Mouse (Mus musculus) forebrain, embryonic 14.5 days (tissue): ENCODE results near the gene Gm3015. TPM values are rescaled to one million over a fixed set of nuclear protein-coding genes. Genes with fewer than 3 reads are reported as not detected.
"Not testable (repeated sequence)": the region's sequence is repeated elsewhere in the genome, so short reads cannot be mapped to it uniquely, and the experiment has no call there.

Experiments used
- ATAC-seq: fragments of 200-750 bp; cut with Nextera tagmentation; 2 replicates; pipeline ENCODE4 v1.8.0; 2017; ENCODE audit warnings: mild to moderate bottlenecking, moderate library complexity
- DNase-seq: peaks from one replicate; pipeline ENCODE4 v3.0.0-alpha.2; 2015; ENCODE audit warnings: low spot score
- H3K27ac ChIP-seq: fragments of 300-500 bp; sonication (generic); 2 replicates; pipeline ENCODE4 v1.5.1; 2014; ENCODE audit warnings: low read depth, mild to moderate bottlenecking, control low read depth, low read length, moderate library complexity
- H3K27me3 ChIP-seq: fragments of 300-500 bp; sonication (generic); replicated peaks from 2 replicates; pipeline ENCODE4 v1.6.1; 2014; ENCODE audit warnings: low read length, control low read depth, mixed read lengths; ENCODE audit not compliant: control insufficient read depth, insufficient read depth
- H3K36me3 ChIP-seq: fragments of 300-500 bp; sonication (generic); 2 replicates; pipeline ENCODE4 v1.6.1; 2014; ENCODE audit warnings: low read length, control low read depth; ENCODE audit not compliant: control insufficient read depth, insufficient read depth
- H3K4me1 ChIP-seq: fragments of 300-500 bp; sonication (generic); 2 replicates; pipeline ENCODE4 v1.6.1; 2014; ENCODE audit warnings: antibody characterized with exemption, low read length, control low read depth; ENCODE audit not compliant: control insufficient read depth, insufficient read depth
- H3K4me2 ChIP-seq: fragments of 300-500 bp; sonication (generic); 2 replicates; pipeline ENCODE4 v1.6.1; 2014; ENCODE audit warnings: mild to moderate bottlenecking, control low read depth, low read length
- H3K4me3 ChIP-seq: fragments of 300-500 bp; sonication (generic); 2 replicates; pipeline ENCODE4 v1.5.1; 2014; ENCODE audit warnings: low read depth, low read length, control low read depth
- H3K9ac ChIP-seq: fragments of 300-500 bp; sonication (generic); 2 replicates; pipeline ENCODE4 v1.6.1; 2014; ENCODE audit warnings: mild to moderate bottlenecking, low read length, control low read depth, moderate library complexity
- H3K9me3 ChIP-seq: fragments of 300-500 bp; sonication (generic); replicated peaks from 2 replicates; pipeline ENCODE4 v1.6.1; 2016; ENCODE audit warnings: low read length, control low read depth, mixed read lengths; ENCODE audit not compliant: control insufficient read depth
- WGBS: fragments of 180-500 bp; shearing (Covaris S2); extraction: QIAGEN DNeasy Blood & Tissue Kit; methylation state at CpG from one replicate; pipeline ENCODE4 v1.1.7; 2014; 5-methylcytosine and 5-hydroxymethylcytosine counted together
- polyA plus RNA-seq: library from polyadenylated mRNA; unstranded; fragments of >200 nt; fragmentation: Nextera tagmentation; extraction: Ambion mirVana; gene quantifications from 2 replicates; pipeline ENCODE4 v1.2.1, GENCODE M21; 2014

The Gm3015 gene
- polyA plus RNA-seq, result not detected in 2 replicates

- not testable (repeated sequence) for DNase-seq, H3K36me3 ChIP-seq, H3K4me2 ChIP-seq, H3K27ac ChIP-seq, H3K27me3 ChIP-seq, H3K4me3 ChIP-seq, H3K9ac ChIP-seq, H3K9me3 ChIP-seq, H3K4me1 ChIP-seq, ATAC-seq
- 86% methylated on average over 1 of the region's 1 CpGs for WGBS
Observed at GRCm38 (mm10) chr14:42768721-42769120, at the start of gene Gm3015. Gene Gm3015, minus strand, starts transcription at chr14:42768821.

DNA sequence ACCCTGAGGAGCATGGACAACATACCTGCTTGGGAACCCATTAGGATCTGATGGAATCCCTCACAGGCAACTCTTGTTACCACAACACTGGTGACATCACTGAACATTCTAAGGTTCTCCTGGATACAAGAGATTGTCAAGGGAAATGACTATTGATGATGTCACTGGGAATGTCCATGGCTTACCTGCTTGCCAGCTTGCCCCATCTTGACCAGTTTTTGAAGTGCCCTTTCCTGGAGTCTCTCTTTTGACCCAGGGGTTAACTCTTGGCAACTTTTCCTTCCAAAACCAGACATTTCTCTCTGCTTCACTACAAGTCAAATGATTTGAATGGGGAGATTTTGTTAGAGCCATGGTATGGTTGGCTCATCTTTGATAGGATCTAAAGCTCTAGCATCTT lies 29.3 kb upstream of the Gm3015 start, which contains the start of gene Gm10377:
Gene Gm10377 (minus strand): TSS at position 101 of the 400 bp plus-strand sequence.
- H3K27ac ChIP-seq, H3K4me2 ChIP-seq, ATAC-seq, H3K27me3 ChIP-seq, H3K9me3 ChIP-seq, H3K4me1 ChIP-seq, H3K4me3 ChIP-seq, DNase-seq, H3K9ac ChIP-seq, H3K36me3 ChIP-seq: not testable (repeated sequence)

Other genes starting within 250 kb of the Gm3015 start
- gene Gm8024, start 244.5 kb downstream of the Gm3015 start, polyA plus RNA-seq, result not detected in 2 replicates
- gene Gm17124, start 168.9 kb downstream of the Gm3015 start, polyA plus RNA-seq, result not detected in 2 replicates
- gene Gm3633, start 126.9 kb downstream of the Gm3015 start, polyA plus RNA-seq, result not detected in 2 replicates
- not detected in 2 replicates for gene Gm10378, start 112.9 kb downstream of the Gm3015 start, polyA plus RNA-seq
- gene Gm10377, start 29.2 kb upstream of the Gm3015 start, polyA plus RNA-seq, result not detected in 2 replicates
- not detected in 2 replicates for gene Gm21977, start 84.7 kb upstream of the Gm3015 start, polyA plus RNA-seq
- not detected in 2 replicates for gene Gm8082, start 224.8 kb upstream of the Gm3015 start, polyA plus RNA-seq
- not detected in 2 replicates for gene Gm10376, start 246.8 kb upstream of the Gm3015 start, polyA plus RNA-seq